Mouse (Mus musculus): Measurements from ENCODE around the gene F8.
"Not testable (repeated sequence)": the region's sequence is repeated elsewhere in the genome, so short reads cannot be mapped to it uniquely, and the experiment has no call there.

The F8 gene

GRCm38 (mm10) chrX:75143124-75143555 is 239.3 kb downstream of the F8 start:
- intact Hi-C loops (cut with DNase I) = not testable (repeated sequence)

- intact Hi-C loops (cut with DNase I) = no loop called here
Measured at GRCm38 (mm10) chrX:75138182-75138581, 244.2 kb downstream of the F8 start.

DNA sequence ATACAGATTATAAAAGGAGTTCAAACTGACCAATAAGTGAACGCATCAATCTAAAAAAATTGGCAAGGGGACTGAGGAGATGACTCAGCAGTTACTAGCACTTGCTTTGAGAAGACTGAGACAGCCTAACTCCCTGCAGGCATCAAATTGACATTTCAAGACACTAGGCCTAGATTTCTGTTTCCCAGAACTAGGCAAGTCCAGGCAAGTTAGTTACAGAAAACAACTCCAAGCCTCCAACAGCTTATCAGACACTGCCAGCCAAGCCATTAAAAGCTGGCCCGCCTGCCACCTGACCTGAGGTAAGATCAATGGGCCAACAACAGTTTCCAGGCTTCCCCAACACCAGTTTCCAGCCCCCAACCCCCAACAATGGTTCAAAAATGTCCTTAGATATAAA is 244.7 kb downstream of the F8 start:
- intact Hi-C loops (cut with DNase I) = no loop called here

- intact Hi-C loops (cut with DNase I) = no loop called here
Measured at GRCm38 (mm10) chrX:75136938-75137337, 245.5 kb downstream of the F8 start.

DNA sequence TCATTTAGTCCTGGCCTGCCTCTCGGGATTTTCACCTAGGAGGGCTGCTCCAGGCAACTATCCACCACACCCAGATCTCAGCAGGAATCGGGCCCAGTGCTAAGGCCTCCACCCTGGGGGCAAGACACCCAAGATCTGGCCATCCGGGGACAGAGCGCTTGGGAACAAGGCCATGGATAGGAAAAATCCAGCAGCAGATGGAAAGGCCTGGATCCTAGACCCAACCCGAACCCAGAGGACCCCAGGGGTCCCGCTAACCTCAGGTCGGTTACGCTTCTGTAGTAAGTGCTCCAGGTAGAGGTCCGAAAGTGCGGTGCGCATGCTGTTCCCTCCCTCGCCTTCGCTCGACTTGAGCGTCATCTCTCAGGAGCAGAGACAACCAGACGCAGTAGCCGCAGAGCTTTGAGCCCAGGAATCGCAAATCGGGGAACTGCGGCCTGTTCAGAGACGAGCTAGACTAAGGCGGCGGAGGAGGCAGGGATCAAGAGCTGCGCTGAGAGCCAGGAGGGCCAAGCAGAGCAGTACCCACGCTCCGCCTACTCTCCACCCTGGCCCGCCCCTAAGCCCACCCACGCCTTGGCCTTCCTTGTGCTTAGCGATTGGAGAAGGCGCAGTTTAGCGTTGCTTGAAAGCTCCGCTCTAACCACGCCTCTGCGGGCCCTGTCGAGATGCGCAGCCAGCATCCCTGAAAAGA is 251.8 kb downstream of the F8 start, which contains the start of gene Mpp1:
Gene Mpp1 (minus strand): TSS at position 550 of the 694 bp plus-strand sequence.
- intact Hi-C loops (cut with DNase I) = no loop called here

- intact Hi-C loops (cut with DNase I) = no loop called here
Measured at GRCm38 (mm10) chrX:75129474-75129873, 252.9 kb downstream of the F8 start.

DNA sequence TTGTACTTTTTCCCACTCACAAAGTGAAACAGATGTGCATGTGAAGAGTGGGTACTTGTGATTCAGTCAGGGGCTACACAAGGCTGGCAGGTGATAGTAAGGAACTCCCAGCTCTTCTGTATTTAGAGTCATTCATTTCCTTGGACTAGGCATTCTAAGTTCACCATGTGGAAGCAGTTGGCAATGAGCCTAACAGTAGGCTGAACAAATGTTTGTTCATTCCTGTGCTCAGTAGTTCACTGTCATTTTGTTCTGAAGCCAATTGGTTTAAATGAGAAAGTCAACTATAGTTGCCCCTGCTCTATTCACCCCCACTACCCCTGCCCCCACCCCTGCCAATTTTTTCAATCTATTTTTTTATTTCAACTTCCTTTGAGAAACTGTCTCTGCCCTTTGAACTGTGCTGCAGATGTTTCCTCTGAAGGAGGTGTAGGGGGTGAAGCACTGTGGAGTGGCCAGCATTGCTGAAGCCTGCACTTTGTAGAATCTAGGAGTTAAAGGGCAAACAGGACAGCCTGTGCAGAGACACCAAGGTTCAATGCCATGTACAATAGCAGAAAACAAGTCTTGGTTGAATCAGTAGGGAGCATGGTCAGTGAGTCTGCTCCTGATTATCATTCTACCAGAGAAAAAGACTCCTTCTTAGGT is 254.0 kb downstream of the F8 start:
- intact Hi-C loops (cut with DNase I) = no loop called here

GRCm38 (mm10) chrX:75126893-75127292 is 255.5 kb downstream of the F8 start:
- intact Hi-C loops (cut with DNase I) = no loop called here

- intact Hi-C loops (cut with DNase I) = no loop called here
Measured at GRCm38 (mm10) chrX:75125606-75126005, 256.8 kb downstream of the F8 start.

Measured in adrenal gland (tissue).